Mouse (Mus musculus) B cell, adult (primary cell): ENCODE results near the gene Gucy2c. TPM values are rescaled to one million over a fixed set of nuclear protein-coding genes. Genes with fewer than 3 reads are reported as not detected.

Experiments used
- total RNA-seq: library from RNA; stranded (reverse); gene quantifications from 4 replicates; pipeline ENCODE4 v1.2.4, GENCODE M21; 2023; ENCODE audit not compliant: inconsistent age

The Gucy2c gene
- total RNA-seq = 0.12 to 0.13 TPM in 2 of 4 replicates, not detected in the others

GRCm38 (mm10) chr6:136781377-136781986, at the start of gene Gucy2c:
Gene Gucy2c (minus strand): TSS chr6:136781765.

GRCm38 (mm10) chr6:136827881-136828561, 46.5 kb upstream of the Gucy2c start, which contains the start of gene Wbp11:
Gene Wbp11 (minus strand): TSS chr6:136828233.

GRCm38 (mm10) chr6:136827516-136827880, 45.9 kb upstream of the Gucy2c start, which contains the start of gene BC049715:
Gene BC049715 (plus strand): TSS chr6:136827626.

GRCm38 (mm10) chr6:136808014-136808417, 26.5 kb upstream of the Gucy2c start, which contains the start of gene H2afj:
Gene H2afj (plus strand): TSS chr6:136808244.

GRCm38 (mm10) chr6:136803739-136804633, 22.4 kb upstream of the Gucy2c start, which contains the start of gene Hist4h4:
Gene Hist4h4 (minus strand): TSS chr6:136804415.

GRCm38 (mm10) chr6:136661706-136662016, 119.9 kb downstream of the Gucy2c start, which contains the start of gene Plbd1:
Gene Plbd1 (minus strand): TSS chr6:136661928.

Other genes with a start within 250 kb of the Gucy2c start
- 68.3 to 80.6 TPM (median 78.4 TPM) in 4 replicates for gene Plbd1, start 119.8 kb downstream of the Gucy2c start, total RNA-seq
- gene Hist4h4, start 22.6 kb upstream of the Gucy2c start, total RNA-seq = 16.2 to 18.0 TPM (median 17.3 TPM) in 4 replicates
- gene H2afj, start 26.5 kb upstream of the Gucy2c start, total RNA-seq = 60.9 to 81.4 TPM (median 66.9 TPM) in 4 replicates
- 2.9 to 6.8 TPM (median 4.8 TPM) in 4 replicates for gene BC049715, start 45.9 kb upstream of the Gucy2c start, total RNA-seq
- 216 to 249 TPM (median 231 TPM) in 4 replicates for gene Wbp11, start 46.5 kb upstream of the Gucy2c start, total RNA-seq
- gene Smco3, start 53.7 kb upstream of the Gucy2c start, total RNA-seq = 0.29 TPM in 1 of 4 replicates, not detected in the others
- gene Art4, start 76.0 kb upstream of the Gucy2c start, total RNA-seq = 0.27 to 0.48 TPM (median 0.27 TPM) in 3 of 4 replicates, not detected in the other
- not detected in 4 replicates for gene Mgp, start 94.1 kb upstream of the Gucy2c start, total RNA-seq
- gene Erp27, start 140.4 kb upstream of the Gucy2c start, total RNA-seq = 10.3 to 15.9 TPM (median 12.8 TPM) in 4 replicates
- gene Pde6h, start 142.1 kb upstream of the Gucy2c start, total RNA-seq = 0.10 TPM in 1 of 4 replicates, not detected in the others
- gene Arhgdib, start 160.1 kb upstream of the Gucy2c start, total RNA-seq = 979 to 1,034 TPM (median 997 TPM) in 4 replicates